Mouse (Mus musculus): ENCODE measurements around the gene Wrap53.

DNA sequence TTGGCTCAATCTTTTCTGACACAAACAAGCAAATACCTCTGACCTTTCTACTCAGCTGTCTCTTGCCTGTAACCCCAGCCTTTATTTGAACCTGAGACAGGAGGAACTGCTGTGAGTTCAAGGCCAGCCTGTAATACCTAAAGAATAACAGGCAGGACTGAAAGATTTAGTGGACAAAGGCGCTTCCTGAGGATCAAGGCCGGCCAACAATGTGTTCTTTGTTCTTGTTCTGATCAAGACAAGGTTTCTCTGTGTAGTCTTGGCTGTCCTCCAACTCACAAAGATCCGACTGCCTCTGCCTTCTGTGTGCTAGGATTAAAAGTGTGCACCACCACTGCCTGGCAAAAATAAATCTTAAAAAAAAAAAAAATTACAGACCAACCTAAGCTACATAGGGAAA lies 15.7 kb downstream of the Wrap53 start:
- TF ChIP-seq CTCF (IDR thresholded peaks at IDR 0.05; ENCODE audit: low read depth) (no peak), EP300 (IDR thresholded peaks at IDR 0.05; ENCODE audit: low read depth) (no peak)

Measured in heart, postnatal 0 days (tissue).